Mouse (Mus musculus) kidney, embryonic 16.5 days (tissue): ENCODE measurements around the gene Tex14. TPM values are rescaled to one million over a fixed set of nuclear protein-coding genes. Genes with fewer than 3 reads are reported as not detected.
A peak's percentile ranks its signal among the peaks of the same experiment; 100 is the strongest.
"Not testable (repeated sequence)": the region's sequence is repeated elsewhere in the genome, so short reads cannot be mapped to it uniquely, and the experiment has no call there.

ENCODE experiments used
- ATAC-seq: fragments of 200-750 bp; cut with Nextera tagmentation; 2 replicates; pipeline ENCODE4 v1.8.0; 2017; ENCODE audit warnings: moderate TSS enrichment; ENCODE audit not compliant: low FRiP score, low TSS enrichment
- H3K27ac ChIP-seq: fragments of 300-500 bp; sonication (generic); 2 replicates; pipeline ENCODE4 v1.5.1; 2014; ENCODE audit warnings: low read length
- H3K27me3 ChIP-seq: fragments of 300-500 bp; sonication (generic); 2 replicates; pipeline ENCODE4 v1.6.1; 2014; ENCODE audit warnings: low read length, control low read depth, mixed read lengths; ENCODE audit not compliant: insufficient read depth
- H3K36me3 ChIP-seq: fragments of 300-500 bp; sonication (generic); 2 replicates; pipeline ENCODE4 v1.6.1; 2014; ENCODE audit warnings: low read length, control low read depth, mixed read lengths; ENCODE audit not compliant: insufficient read depth
- H3K4me1 ChIP-seq: fragments of 300-500 bp; sonication (generic); 2 replicates; pipeline ENCODE4 v1.6.1; 2014; ENCODE audit warnings: low read length, control low read depth, mixed read lengths; ENCODE audit not compliant: insufficient read depth
- H3K4me2 ChIP-seq: fragments of 300-500 bp; sonication (generic); replicated peaks from 2 replicates; pipeline ENCODE4 v1.6.1; 2014; ENCODE audit warnings: low read depth, low read length
- H3K4me3 ChIP-seq: fragments of 300-500 bp; sonication (generic); 2 replicates; pipeline ENCODE4 v1.5.1; 2014; ENCODE audit warnings: mild to moderate bottlenecking, low read length
- H3K9ac ChIP-seq: fragments of 300-500 bp; sonication (generic); replicated peaks from 2 replicates; pipeline ENCODE4 v1.6.1; 2014; ENCODE audit warnings: low read length
- H3K9me3 ChIP-seq: fragments of 300-500 bp; sonication (generic); 2 replicates; pipeline ENCODE4 v1.6.1; 2016; ENCODE audit warnings: low read length, control low read depth
- WGBS: fragments of 180-500 bp; shearing (Covaris S2); extraction: QIAGEN DNeasy Blood & Tissue Kit; methylation state at CpG from one replicate; pipeline ENCODE4 v1.1.7; 2014; 5-methylcytosine and 5-hydroxymethylcytosine counted together
- polyA plus RNA-seq: library from polyadenylated mRNA; unstranded; fragments of >200 nt; fragmentation: Nextera tagmentation; extraction: Ambion mirVana; gene quantifications from 2 replicates; pipeline ENCODE4 v1.2.1, GENCODE M21; 2015

Tex14 gene
- polyA plus RNA-seq, 1 experiment from 2014 or later: 0.31 TPM

GRCm38 (mm10) chr11:87470807-87471698 is 66.2 kb downstream of the Tex14 start:
- not testable (repeated sequence) for H3K27ac ChIP-seq, H3K9me3 ChIP-seq, H3K36me3 ChIP-seq, H3K27me3 ChIP-seq
- Histone ChIP-seq H3K4me1 (peaks cover 13% of the 10 kb centered on the region), H3K9ac (peak overlapping the region; percentile 48; the same call in 1 of the 2 replicates), H3K4me3 (peak overlapping the region; percentile 40), H3K4me2 (peak overlapping the region; percentile 56)
- peak; percentile 99 for ATAC-seq
- under 1% methylated on average over 25 of the region's 63 CpGs for WGBS

GRCm38 (mm10) chr11:87471699-87471997 is 66.8 kb downstream of the Tex14 start:
- not testable (repeated sequence) for H3K27me3 ChIP-seq, H3K4me2 ChIP-seq, H3K9me3 ChIP-seq, H3K27ac ChIP-seq, H3K9ac ChIP-seq, H3K36me3 ChIP-seq, H3K4me3 ChIP-seq, ATAC-seq
- H3K4me1 ChIP-seq: peaks cover 13% of the 10 kb centered on the region
- WGBS: 0% methylated on average over 1 of the region's 3 CpGs

- not testable (repeated sequence) for ATAC-seq, H3K27ac ChIP-seq, H3K27me3 ChIP-seq, H3K9ac ChIP-seq, H3K4me3 ChIP-seq, H3K9me3 ChIP-seq, H3K4me2 ChIP-seq, H3K36me3 ChIP-seq
- H3K4me1 ChIP-seq: peaks cover 13% of the 10 kb centered on the region
- WGBS: 23% methylated on average over 3 of the region's 4 CpGs
Observed at GRCm38 (mm10) chr11:87472058-87472457, 67.2 kb downstream of the Tex14 start.

- ATAC-seq: not testable (repeated sequence)
Observed at GRCm38 (mm10) chr11:87479172-87479571, 74.3 kb downstream of the Tex14 start.

GRCm38 (mm10) chr11:87483796-87484326 is 79.0 kb downstream of the Tex14 start:
- no peak for ATAC-seq
- no peak overlapping the region for H3K4me2 ChIP-seq
- H3K27me3 ChIP-seq: no peaks in the 10 kb centered on the region
- H3K36me3 ChIP-seq: no peaks in the 10 kb centered on the region
- no peak overlapping the region for H3K27ac ChIP-seq
- no peak overlapping the region for H3K4me3 ChIP-seq
- WGBS: 73% methylated on average over 3 of the region's 3 CpGs
- H3K9ac ChIP-seq: no peak overlapping the region
- H3K4me1 ChIP-seq: no peaks in the 10 kb centered on the region
- no peaks in the 10 kb centered on the region for H3K9me3 ChIP-seq

More at GRCm38 (mm10) chr11:87479172-87479571, 74.3 kb downstream of the Tex14 start:
- not testable (repeated sequence) for H3K4me2 ChIP-seq, H3K36me3 ChIP-seq, H3K27ac ChIP-seq, H3K27me3 ChIP-seq, H3K4me3 ChIP-seq, H3K4me1 ChIP-seq, H3K9me3 ChIP-seq, H3K9ac ChIP-seq
- 67% methylated on average over 2 of the region's 2 CpGs for WGBS

GRCm38 (mm10) chr11:87488948-87489347 is 84.1 kb downstream of the Tex14 start:
- no peak for ATAC-seq
- Histone ChIP-seq H3K27ac (no peak overlapping the region), H3K9ac (no peak overlapping the region), H3K36me3 (no peaks in the 10 kb centered on the region), H3K4me3 (no peak overlapping the region), H3K4me1 (no peaks in the 10 kb centered on the region), H3K27me3 (no peaks in the 10 kb centered on the region), H3K4me2 (no peak overlapping the region), H3K9me3 (no peaks in the 10 kb centered on the region)
- 76% methylated on average over 3 of the region's 3 CpGs for WGBS

GRCm38 (mm10) chr11:87504690-87505214 is 99.9 kb downstream of the Tex14 start:
- no peaks in the 10 kb centered on the region for H3K36me3 ChIP-seq
- WGBS: 63% methylated on average over 5 of the region's 5 CpGs
- H3K4me1 ChIP-seq: no peaks in the 10 kb centered on the region
- H3K27ac ChIP-seq: no peak overlapping the region
- H3K9ac ChIP-seq: no peak overlapping the region
- H3K27me3 ChIP-seq: no peaks in the 10 kb centered on the region
- no peaks in the 10 kb centered on the region for H3K9me3 ChIP-seq
- no peak overlapping the region for H3K4me3 ChIP-seq
- H3K4me2 ChIP-seq: no peak overlapping the region
- ATAC-seq: no peak

- 59% methylated on average over 3 of the region's 3 CpGs for WGBS
- no peak overlapping the region for H3K9ac ChIP-seq
- H3K9me3 ChIP-seq: no peaks in the 10 kb centered on the region
- H3K4me2 ChIP-seq: no peak overlapping the region
- H3K36me3 ChIP-seq: no peaks in the 10 kb centered on the region
- no peak overlapping the region for H3K27ac ChIP-seq
- no peak for ATAC-seq
- H3K27me3 ChIP-seq: no peaks in the 10 kb centered on the region
- no peaks in the 10 kb centered on the region for H3K4me1 ChIP-seq
- no peak overlapping the region for H3K4me3 ChIP-seq
Observed at GRCm38 (mm10) chr11:87506502-87506901, 101.6 kb downstream of the Tex14 start.

GRCm38 (mm10) chr11:87507043-87507442 is 102.2 kb downstream of the Tex14 start:
- ATAC-seq: no peak
- H3K36me3 ChIP-seq: no peaks in the 10 kb centered on the region
- H3K27me3 ChIP-seq: no peaks in the 10 kb centered on the region
- H3K4me1 ChIP-seq: no peaks in the 10 kb centered on the region
- H3K9me3 ChIP-seq: no peaks in the 10 kb centered on the region
- H3K27ac ChIP-seq: no peak overlapping the region
- no peak overlapping the region for H3K4me2 ChIP-seq
- H3K9ac ChIP-seq: no peak overlapping the region
- no peak overlapping the region for H3K4me3 ChIP-seq

GRCm38 (mm10) chr11:87519260-87519659 is 114.4 kb downstream of the Tex14 start:
- WGBS: 9% methylated on average over 2 of the region's 2 CpGs
- ATAC-seq: no peak
- H3K27me3 ChIP-seq: no peaks in the 10 kb centered on the region

More at GRCm38 (mm10) chr11:87519260-87519659, 114.4 kb downstream of the Tex14 start:
- Histone ChIP-seq H3K36me3 (no peaks in the 10 kb centered on the region), H3K4me3 (no peak overlapping the region), H3K9me3 (no peaks in the 10 kb centered on the region), H3K4me1 (no peaks in the 10 kb centered on the region), H3K9ac (no peak overlapping the region), H3K27ac (no peak overlapping the region), H3K4me2 (no peak overlapping the region)
